Mouse (Mus musculus) left cerebral cortex, postnatal 4 days (tissue): Measurements from ENCODE around the gene Arf4. TPM values are rescaled to one million over a fixed set of nuclear protein-coding genes. Genes with fewer than 3 reads are reported as not detected.
"Not testable (repeated sequence)": the region's sequence is repeated elsewhere in the genome, so short reads cannot be mapped to it uniquely, and the experiment has no call there.

Experiments used
- DNase-seq: peaks from one replicate; pipeline ENCODE4 v3.0.0-alpha.2; 2022
- intact Hi-C: fragments of 180-260 bp; cut with DNase I; formaldehyde crosslinking; loops from one replicate; pipeline ENCODE4 v1.15.1; 2025
- total RNA-seq, 2 experiments: library from RNA; stranded (reverse); gene quantifications; 2 replicates each; pipeline ENCODE4 v1.2.3; 2021

Arf4 gene
- total RNA-seq, 2 experiments from 2014 or later: 212 to 232 TPM

GRCm38 (mm10) chr14:26658178-26658577 lies 20.3 kb downstream of the Arf4 start:
- intact Hi-C loops: loop anchor here (10.0 kb wide), 1 partner anchor 297 kb away; no protein-coding TSS in a partner anchor
- DNase-seq: no peak

GRCm38 (mm10) chr14:26660233-26660632 lies 22.4 kb downstream of the Arf4 start:
- no peak for DNase-seq
- intact Hi-C loops: loop anchor here (10.0 kb wide), 2 partner anchors 275 to 435 kb away; no protein-coding TSS in a partner anchor

- intact Hi-C loops: loop anchor here (10.0 kb wide), 2 partner anchors 273 to 433 kb away; no protein-coding TSS in a partner anchor
- no peak for DNase-seq
Measured at GRCm38 (mm10) chr14:26662016-26662415, 24.1 kb downstream of the Arf4 start.

GRCm38 (mm10) chr14:26662488-26662887 lies 24.6 kb downstream of the Arf4 start:
- no peak for DNase-seq
- intact Hi-C loops: loop anchor here (10.0 kb wide), 2 partner anchors 272 to 432 kb away; no protein-coding TSS in a partner anchor

DNA sequence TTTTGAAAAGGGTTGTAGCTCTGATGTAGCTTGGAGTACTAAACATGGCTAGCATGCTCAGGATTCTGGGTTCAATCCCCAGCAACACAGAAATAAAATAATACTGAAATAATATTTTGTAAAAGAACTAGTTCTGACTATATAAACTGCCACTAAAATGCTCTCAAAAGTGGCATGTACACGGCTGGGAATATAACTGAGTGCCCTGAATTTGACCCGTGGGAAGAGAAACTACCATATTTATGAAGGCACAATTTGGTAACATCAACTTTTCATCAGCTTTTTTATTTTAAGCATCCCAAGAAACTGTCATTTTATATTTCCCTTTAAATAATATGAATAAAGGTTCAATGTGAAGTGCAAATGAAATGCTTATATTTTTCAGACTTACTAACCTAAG lies 26.0 kb downstream of the Arf4 start:
- intact Hi-C loops: loop anchor here (10.0 kb wide), 2 partner anchors 271 to 431 kb away; no protein-coding TSS in a partner anchor
- DNase-seq: no peak

DNA sequence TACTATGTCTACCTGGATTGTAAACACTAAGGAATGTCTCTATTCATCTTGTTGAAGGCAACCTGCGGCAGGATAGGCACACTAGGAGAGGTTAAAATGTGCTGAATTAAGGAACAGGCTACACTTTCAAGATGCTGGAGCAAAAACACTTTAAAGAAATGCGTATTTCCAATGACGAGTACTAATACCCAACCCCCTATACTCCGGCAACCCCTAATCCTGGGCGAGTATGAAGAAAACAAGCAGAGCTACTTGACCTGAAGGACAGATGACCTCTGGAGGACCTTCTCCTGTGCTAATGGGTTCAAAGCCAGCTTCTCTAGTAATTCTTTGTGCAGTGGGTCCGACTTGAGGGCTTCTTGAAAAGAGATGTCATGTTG lies 30.1 kb downstream of the Arf4 start:
- intact Hi-C loops: loop anchor here (10.0 kb wide), 2 partner anchors 267 to 427 kb away; no protein-coding TSS in a partner anchor
- no peak for DNase-seq

DNA sequence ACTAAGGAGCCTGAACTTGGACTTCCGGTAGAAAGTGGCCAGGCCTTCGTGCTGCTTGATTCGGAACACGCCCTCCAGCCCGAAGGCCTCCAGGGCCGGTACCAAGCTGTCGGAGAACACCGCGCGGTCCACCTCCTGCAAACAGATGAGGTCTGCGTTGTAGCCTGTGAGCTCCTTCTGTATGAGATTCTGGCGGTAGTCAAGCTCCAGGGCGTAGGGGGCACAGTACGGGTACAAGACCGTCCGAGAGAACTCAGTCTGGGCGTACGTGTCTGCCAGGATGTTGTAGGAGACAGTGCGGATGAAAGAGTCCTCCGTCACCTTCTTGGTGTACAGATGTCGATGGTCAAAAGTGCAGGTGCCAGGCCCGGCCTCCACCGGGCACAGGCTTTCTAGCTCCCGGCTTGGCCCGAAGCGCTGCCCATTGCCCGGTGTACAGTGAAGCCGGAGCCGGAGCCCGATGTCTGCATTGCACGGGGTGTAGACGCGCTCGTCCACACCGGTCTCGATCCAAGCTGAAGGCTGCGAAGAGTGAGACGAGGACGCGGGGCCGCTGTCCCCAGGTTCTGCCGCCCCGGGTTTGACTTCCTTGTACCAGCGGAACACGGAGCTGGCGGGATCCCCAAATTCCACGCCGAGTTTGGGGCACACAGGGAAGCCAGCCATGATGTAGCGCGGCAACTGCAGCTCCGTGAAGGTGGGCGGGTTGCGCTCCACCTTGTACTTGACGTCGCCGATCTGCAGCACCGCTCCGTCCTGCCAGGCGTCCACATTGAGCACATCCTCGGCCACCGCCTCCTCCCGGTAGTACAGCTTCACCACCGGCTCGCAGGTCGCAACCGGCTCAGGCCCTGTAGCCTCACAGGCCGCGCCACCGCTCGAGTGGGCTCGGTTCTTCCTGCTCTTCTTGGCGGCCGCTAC lies 30.8 kb downstream of the Arf4 start:
- peak; percentile 34 for DNase-seq
- intact Hi-C loops: loop anchor here (10.0 kb wide), 2 partner anchors 266 to 426 kb away; no protein-coding TSS in a partner anchor

GRCm38 (mm10) chr14:26669292-26670073 lies 31.6 kb downstream of the Arf4 start, which contains the start of gene Pde12:
TSS of gene Pde12 (minus strand) at chr14:26669883.
- intact Hi-C loops: loop anchor here (10.0 kb wide), 2 partner anchors 265 to 425 kb away; no protein-coding TSS in a partner anchor
- DNase-seq: peak; percentile 82

DNA sequence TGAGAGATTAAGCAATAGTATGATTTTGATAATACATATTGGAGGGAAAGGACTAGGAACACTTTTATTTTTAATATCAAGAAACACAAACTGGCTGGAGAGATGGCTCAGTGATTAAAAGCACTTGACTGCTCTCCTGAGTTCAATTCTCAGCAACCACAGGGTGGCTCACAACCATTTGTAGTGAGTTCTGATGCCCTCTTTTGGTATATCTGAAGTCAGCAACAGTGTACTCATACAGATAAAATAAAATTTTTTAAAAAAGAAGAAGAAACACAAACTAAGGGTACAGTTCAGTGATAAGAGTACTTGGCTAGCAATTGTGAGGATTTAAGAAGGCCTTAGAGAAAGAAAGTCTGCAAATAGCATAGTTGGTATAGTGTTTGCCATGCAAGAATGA lies 33.1 kb downstream of the Arf4 start:
- intact Hi-C loops: no loop called here
- DNase-seq: no peak

DNA sequence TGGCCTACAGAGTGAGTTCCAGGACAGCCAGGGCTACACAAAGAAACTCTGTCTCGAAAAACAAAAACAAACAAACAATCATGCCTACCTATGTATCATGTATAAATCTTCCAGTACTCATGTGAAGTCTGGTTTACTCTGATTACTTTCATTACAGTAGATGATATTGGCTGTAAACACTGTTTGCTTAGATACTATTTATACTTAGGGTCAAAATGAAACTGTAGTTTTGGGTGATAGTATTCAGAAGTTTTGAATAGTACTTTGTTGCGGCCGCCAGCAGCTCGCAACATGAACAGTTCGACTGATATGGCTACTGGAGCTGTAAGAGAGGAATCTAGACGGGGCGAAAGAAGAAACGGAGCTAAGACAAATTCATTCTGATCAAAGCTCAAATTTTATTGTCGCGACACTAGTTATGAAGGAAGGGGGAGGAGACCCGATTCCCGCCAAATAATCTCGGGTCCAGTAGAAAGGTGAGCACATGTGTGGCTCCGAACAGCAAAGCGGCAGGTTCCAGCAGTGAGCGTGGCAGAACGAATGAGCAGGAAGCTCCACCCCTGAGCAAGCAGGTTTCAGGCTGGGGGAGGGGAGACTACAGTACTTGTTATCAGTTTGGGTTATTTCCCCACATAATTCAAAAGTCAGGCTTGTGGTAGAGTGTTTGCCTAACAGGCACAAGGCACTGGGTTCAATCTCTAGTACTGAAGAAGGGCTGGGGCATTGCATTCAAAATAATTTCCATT lies 34.2 kb downstream of the Arf4 start:
- intact Hi-C loops, DNase-seq: not testable (repeated sequence)

DNA sequence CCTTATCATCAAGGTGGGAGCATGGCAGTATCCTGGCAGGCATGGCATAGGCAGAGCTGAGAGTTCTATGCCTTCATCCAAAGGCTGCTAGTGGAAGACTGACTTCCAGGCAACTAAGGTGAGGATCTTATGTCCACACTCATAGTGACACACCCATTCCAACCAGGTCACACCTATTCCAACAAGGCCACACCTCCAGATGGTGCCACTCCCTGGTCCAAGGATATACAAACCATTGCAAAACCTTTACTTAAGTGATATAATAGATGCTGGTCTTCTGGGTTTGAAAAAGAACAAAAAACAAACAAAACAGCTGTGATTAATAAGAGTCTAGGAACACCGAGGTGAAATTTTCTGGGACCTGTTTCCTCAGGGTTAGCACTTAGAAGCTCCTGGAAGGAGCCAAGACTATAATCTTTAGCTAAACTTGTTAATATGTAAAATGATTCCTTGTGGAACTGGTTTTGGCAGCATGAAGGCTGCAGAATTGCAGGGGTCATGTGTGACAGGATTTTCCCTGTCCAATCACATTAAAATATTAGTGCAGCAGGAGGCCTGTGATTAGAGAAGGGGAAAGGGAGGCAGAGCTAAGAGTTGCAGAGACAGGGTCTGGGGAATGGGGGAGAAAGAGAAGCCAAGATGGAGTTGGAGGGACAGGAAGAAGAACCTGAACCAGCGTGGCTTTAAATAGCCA lies 36.7 kb downstream of the Arf4 start:
- intact Hi-C loops: not testable (repeated sequence)

GRCm38 (mm10) chr14:26675371-26675770 lies 37.5 kb downstream of the Arf4 start:
- peak; percentile 22 for DNase-seq
- intact Hi-C loops: no loop called here

More for the DNA sequence above, 36.7 kb downstream of the Arf4 start:
- DNase-seq: not testable (repeated sequence)

DNA sequence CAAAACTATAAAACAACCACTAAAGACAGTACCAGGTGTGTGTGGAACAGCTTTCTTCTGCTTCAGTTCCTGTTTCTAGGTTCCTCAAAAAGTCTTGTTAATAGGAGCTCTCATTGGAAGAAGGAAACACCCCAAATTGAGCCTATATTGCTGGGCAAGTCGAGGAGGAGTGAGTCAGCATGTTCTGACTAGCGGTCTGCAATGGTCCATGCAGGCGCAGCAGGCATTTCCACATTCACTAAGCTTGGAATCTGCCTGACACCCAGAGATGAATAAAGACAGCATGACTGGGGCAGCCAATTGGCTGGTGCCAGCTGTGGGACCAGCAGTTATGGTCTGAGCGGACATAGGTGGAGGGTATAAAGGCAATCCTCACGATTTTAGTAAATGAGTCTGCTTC lies 37.9 kb downstream of the Arf4 start:
- intact Hi-C loops: no loop called here
- DNase-seq: no peak

GRCm38 (mm10) chr14:26690727-26691126 lies 52.9 kb downstream of the Arf4 start:
- no peak for DNase-seq
- intact Hi-C loops: no loop called here

DNA sequence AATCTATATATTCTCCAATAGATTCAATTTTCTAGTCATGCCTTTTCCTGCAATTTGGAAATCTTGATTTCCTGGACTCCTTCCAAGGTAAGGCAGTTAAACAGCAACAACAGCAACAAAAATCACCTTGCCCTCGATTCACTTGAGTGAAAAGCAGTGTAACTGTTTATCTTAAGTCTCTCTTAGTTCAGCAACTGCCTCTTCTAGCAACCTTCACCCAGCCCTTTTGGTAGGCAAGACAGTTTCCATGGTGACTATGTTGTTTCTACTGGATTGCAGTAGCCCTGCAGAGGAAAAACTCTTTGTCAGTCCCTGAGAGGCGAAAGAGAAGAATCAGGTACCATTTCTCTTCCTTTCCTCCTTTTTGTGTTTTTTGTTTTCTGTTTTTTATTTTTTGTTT lies 53.5 kb downstream of the Arf4 start:
- DNase-seq: no peak
- intact Hi-C loops: no loop called here

GRCm38 (mm10) chr14:26692974-26693373 lies 55.1 kb downstream of the Arf4 start, which contains the start of gene Dnah12:
TSS of gene Dnah12 (plus strand) at chr14:26693274.
- intact Hi-C loops: no loop called here

GRCm38 (mm10) chr14:26697912-26698311 lies 60.0 kb downstream of the Arf4 start:
- no peak for DNase-seq
- intact Hi-C loops: no loop called here

More at GRCm38 (mm10) chr14:26692974-26693373, 55.1 kb downstream of the Arf4 start, which contains the start of gene Dnah12:
- DNase-seq: no peak

DNA sequence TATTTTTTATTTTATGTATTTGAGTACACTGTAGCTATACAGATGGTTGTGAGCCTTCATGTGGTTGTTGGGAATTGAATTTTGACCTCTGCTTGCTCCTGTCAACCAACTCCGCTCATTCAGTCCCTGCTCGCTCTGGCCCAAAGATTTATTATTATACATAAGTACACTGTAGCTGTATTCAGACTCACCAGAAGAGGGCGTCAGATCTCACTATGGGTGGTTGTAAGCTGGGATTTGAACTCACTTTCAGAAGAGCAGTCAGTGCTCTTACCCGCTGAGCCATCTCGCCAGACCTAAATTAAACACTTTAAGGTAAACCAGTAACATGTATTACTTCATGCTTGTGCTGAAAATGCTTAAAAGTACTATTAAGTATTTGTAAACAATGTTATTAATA lies 67.4 kb downstream of the Arf4 start:
- DNase-seq, intact Hi-C loops: not testable (repeated sequence)
